Comparison of ENCODE assay signal across 8 mouse cellular contexts in the genomic region with DNA sequence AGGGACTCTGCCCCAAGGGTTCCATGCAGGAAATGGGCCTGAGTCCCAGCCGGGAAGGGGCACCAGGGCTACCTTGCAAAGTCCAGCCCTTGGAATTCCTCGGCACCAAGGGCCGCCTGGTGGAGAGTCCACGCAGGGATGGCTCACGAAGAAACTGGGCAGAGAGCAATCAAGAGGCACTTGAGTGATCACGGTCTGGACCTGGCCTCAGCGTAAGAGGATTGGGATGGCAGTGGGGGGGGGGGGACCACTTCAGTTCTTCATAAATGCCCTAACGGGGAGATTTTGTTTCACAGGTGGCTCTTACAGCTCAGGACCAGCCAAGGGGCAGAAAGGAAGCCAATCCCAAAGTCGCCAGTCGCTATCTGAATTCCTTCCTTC. TPM values are rescaled to one million over a fixed set of nuclear protein-coding genes. Genes with fewer than 3 reads are reported as not detected.
DNase-seq lines count a peak whose midpoint lies in the region; ATAC-seq lines count a peak whose summit lies in the region.

No protein-coding gene starts in this region.

- peaks cover 36% of the 10 kb centered on the region for H3K4me1 ChIP-seq in embryonic facial prominence, embryonic 15.5 days
- H3K4me1 ChIP-seq in kidney, embryonic 14.5 days (ENCODE audit: control insufficient read depth, insufficient read depth, low read length) = peaks cover 48% of the 10 kb centered on the region
- H3K4me1 ChIP-seq in midbrain, embryonic 12.5 days = peaks cover 60% of the 10 kb centered on the region

- peak overlapping the region; percentile 21 for H3K4me2 ChIP-seq in embryonic facial prominence, embryonic 15.5 days (replicated peaks)
- peak overlapping the region; percentile 41 for H3K4me2 ChIP-seq in kidney, embryonic 14.5 days (replicated peaks; ENCODE audit: low read depth, low read length)
- peak overlapping the region; percentile 52 for H3K4me2 ChIP-seq in midbrain, embryonic 12.5 days (replicated peaks)

- H3K9me3 ChIP-seq in embryonic facial prominence, embryonic 15.5 days (replicated peaks) = no peaks in the 10 kb centered on the region
- no peaks in the 10 kb centered on the region for H3K9me3 ChIP-seq in kidney, embryonic 14.5 days (ENCODE audit: control insufficient read depth, low read length)
- H3K9me3 ChIP-seq in midbrain, embryonic 12.5 days = no peaks in the 10 kb centered on the region

- 19% methylated on average over 10 of the region's 10 CpGs for WGBS in embryonic facial prominence, embryonic 15.5 days
- WGBS in kidney, embryonic 14.5 days = 5% methylated on average over 10 of the region's 10 CpGs
- 5% methylated on average over 10 of the region's 10 CpGs for WGBS in midbrain, embryonic 12.5 days

- no peaks in the 10 kb centered on the region for H3K27me3 ChIP-seq in embryonic facial prominence, embryonic 15.5 days
- no peaks in the 10 kb centered on the region for H3K27me3 ChIP-seq in kidney, embryonic 14.5 days (ENCODE audit: control insufficient read depth, insufficient read depth, low read length)
- H3K27me3 ChIP-seq in midbrain, embryonic 12.5 days = no peaks in the 10 kb centered on the region

- H3K27ac ChIP-seq in embryonic facial prominence, embryonic 15.5 days (replicated peaks) = peak overlapping the region; percentile 71
- peak overlapping the region; percentile 96 for H3K27ac ChIP-seq in kidney, embryonic 14.5 days (ENCODE audit: low read depth, low read length)
- peak overlapping the region; percentile 97 for H3K27ac ChIP-seq in midbrain, embryonic 12.5 days (replicated peaks)

- no peak overlapping the region for H3K9ac ChIP-seq in embryonic facial prominence, embryonic 15.5 days
- H3K9ac ChIP-seq in kidney, embryonic 14.5 days (ENCODE audit: low read depth, low read length) = peak overlapping the region; percentile 48
- peak overlapping the region; percentile 51 for H3K9ac ChIP-seq in midbrain, embryonic 12.5 days (replicated peaks)

- ATAC-seq in embryonic facial prominence, embryonic 15.5 days (ENCODE audit: insufficient number of reproducible peaks, low FRiP score, low TSS enrichment, low read depth) = no peak
- ATAC-seq in kidney, embryonic 14.5 days (ENCODE audit: low FRiP score, low TSS enrichment) = 0 out of 2 replicates have a peak, but pooled peaks have one; percentile 1
- ATAC-seq in midbrain, embryonic 12.5 days (ENCODE audit: low FRiP score, low read depth) = no peak

- no peaks in the 10 kb centered on the region for H3K36me3 ChIP-seq in embryonic facial prominence, embryonic 15.5 days
- H3K36me3 ChIP-seq in kidney, embryonic 14.5 days (ENCODE audit: control insufficient read depth, insufficient read depth, low read length) = no peaks in the 10 kb centered on the region
- 0 out of 2 replicates have a peak, but pooled peaks cover 16% of the 10 kb centered on the region for H3K36me3 ChIP-seq in midbrain, embryonic 12.5 days

- H3K4me3 ChIP-seq in embryonic facial prominence, embryonic 15.5 days (replicated peaks) = no peak overlapping the region
- H3K4me3 ChIP-seq in kidney, embryonic 14.5 days (ENCODE audit: low read length) = peak overlapping the region; percentile 11; the same call in 1 of the 2 replicates
- H3K4me3 ChIP-seq in midbrain, embryonic 12.5 days = peak overlapping the region; percentile 19; the same call in 1 of the 2 replicates

- DNase-seq in embryo, embryonic 11 days = peak; percentile 54
- no peak for DNase-seq in embryo, embryonic 10 days (ENCODE audit: low spot score)
- DNase-seq in cerebellum, adult 9-10 months = no peak
- no peak for DNase-seq in right cerebral cortex, postnatal 10 days (ENCODE audit: low spot score in 2 of 2)
- no peak for DNase-seq in adrenal gland, postnatal 25 days

RNA-seq across cellular contexts. Expression of a gene that starts 41.7 kb away (rescaled TPM):
- 17.0 and 18.6 TPM in 2 replicates for polyA plus RNA-seq in embryonic facial prominence, embryonic 15.5 days (2015; fragmentation: Nextera tagmentation; extraction: Ambion mirVana)
- 11.8 and 18.2 TPM in 2 replicates for polyA plus RNA-seq in kidney, embryonic 14.5 days (2014; fragmentation: Nextera tagmentation; extraction: Ambion mirVana)
- 34.2 and 36.5 TPM in 2 replicates for polyA plus RNA-seq in midbrain, embryonic 12.5 days (2016; fragmentation: Nextera tagmentation; extraction: Ambion mirVana)
- total RNA-seq in adrenal gland, postnatal 25 days (2021) = 10.0 and 16.6 TPM in 2 replicates
